Mouse (Mus musculus): ENCODE data around the gene Naa80. TPM values are rescaled to one million over a fixed set of nuclear protein-coding genes. Genes with fewer than 3 reads are reported as not detected.

Gene Naa80
- polyA plus RNA-seq, 1 experiment from 2014 or later = 16.7 TPM

GRCm38 (mm10) chr9:107541474-107542351 is 37.0 kb upstream of the Naa80 start, which contains the start of the genes Cyb561d2 and Nprl2:
TSS of gene Cyb561d2 (minus strand) at chr9:107542193.
TSS of gene Nprl2 (plus strand) at chr9:107542226.
- DNase-seq (ENCODE audit: low spot score) (peak; percentile 96), ATAC-seq (ENCODE audit: insufficient number of reproducible peaks, low FRiP score, low TSS enrichment, low read depth) (peak; percentile 80)
- Histone ChIP-seq H3K9ac (ENCODE audit: low read length) (peak within 1 kb of the TSS; percentile 64), H3K4me3 (ENCODE audit: low read depth, low read length) (peak within 1 kb of the TSS; percentile 53), H3K4me2 (ENCODE audit: low read depth, severe bottlenecking) (peak within 1 kb of the TSS; percentile 94), H3K27ac (replicated peaks; ENCODE audit: low read depth, low read length) (no peak within 1 kb of the TSS), H3K9me3 (ENCODE audit: control insufficient read depth, low read length) (no peaks in the 10 kb centered on the region), H3K36me3 (ENCODE audit: control insufficient read depth, insufficient read depth, low read length) (peaks cover 26% of the 10 kb centered on the region), H3K4me1 (ENCODE audit: control insufficient read depth, insufficient read depth, low read length) (peaks cover 23% of the 10 kb centered on the region), H3K27me3 (ENCODE audit: control insufficient read depth, insufficient read depth, low read length) (no peaks in the 10 kb centered on the region)
- WGBS = under 1% methylated on average over 46 of the region's 46 CpGs

- no peak for ATAC-seq (ENCODE audit: insufficient number of reproducible peaks, low FRiP score, low TSS enrichment, low read depth)
- no peaks in the 10 kb centered on the region for H3K27me3 ChIP-seq (ENCODE audit: control insufficient read depth, insufficient read depth, low read length)
- H3K9me3 ChIP-seq (ENCODE audit: control insufficient read depth, low read length) = no peaks in the 10 kb centered on the region
- peaks cover 26% of the 10 kb centered on the region for H3K36me3 ChIP-seq (ENCODE audit: control insufficient read depth, insufficient read depth, low read length)
- no peak overlapping the region for H3K27ac ChIP-seq (replicated peaks; ENCODE audit: low read depth, low read length)
- peak overlapping the region; percentile 53 for H3K4me3 ChIP-seq (ENCODE audit: low read depth, low read length)
- WGBS = 1% methylated on average over 11 of the region's 11 CpGs
- H3K4me2 ChIP-seq (ENCODE audit: low read depth, severe bottlenecking) = peak overlapping the region; percentile 94
- peak overlapping the region; percentile 64 for H3K9ac ChIP-seq (ENCODE audit: low read length)
- peaks cover 23% of the 10 kb centered on the region for H3K4me1 ChIP-seq (ENCODE audit: control insufficient read depth, insufficient read depth, low read length)
- DNase-seq (ENCODE audit: low spot score) = no peak
Observed at GRCm38 (mm10) chr9:107542352-107542686, 36.4 kb upstream of the Naa80 start.

- DNase-seq (ENCODE audit: low spot score) (no peak), ATAC-seq (ENCODE audit: insufficient number of reproducible peaks, low FRiP score, low TSS enrichment, low read depth) (no peak)
- Histone ChIP-seq H3K9me3 (ENCODE audit: control insufficient read depth, low read length) (no peaks in the 10 kb centered on the region), H3K4me3 (ENCODE audit: low read depth, low read length) (peak overlapping the region; percentile 53), H3K4me1 (ENCODE audit: control insufficient read depth, insufficient read depth, low read length) (peaks cover 26% of the 10 kb centered on the region), H3K36me3 (ENCODE audit: control insufficient read depth, insufficient read depth, low read length) (peaks cover 26% of the 10 kb centered on the region), H3K4me2 (ENCODE audit: low read depth, severe bottlenecking) (peak overlapping the region; percentile 94), H3K27ac (replicated peaks; ENCODE audit: low read depth, low read length) (no peak overlapping the region), H3K27me3 (ENCODE audit: control insufficient read depth, insufficient read depth, low read length) (no peaks in the 10 kb centered on the region), H3K9ac (ENCODE audit: low read length) (no peak overlapping the region)
- WGBS = 45% methylated on average over 8 of the region's 8 CpGs
Observed at GRCm38 (mm10) chr9:107542721-107543120, 36.0 kb upstream of the Naa80 start.

- Histone ChIP-seq H3K27ac (replicated peaks; ENCODE audit: low read depth, low read length) (no peak overlapping the region), H3K4me2 (ENCODE audit: low read depth, severe bottlenecking) (peak overlapping the region; percentile 94; the same call in 1 of the 2 replicates), H3K9me3 (ENCODE audit: control insufficient read depth, low read length) (no peaks in the 10 kb centered on the region), H3K4me3 (ENCODE audit: low read depth, low read length) (no peak overlapping the region), H3K27me3 (ENCODE audit: control insufficient read depth, insufficient read depth, low read length) (no peaks in the 10 kb centered on the region), H3K4me1 (ENCODE audit: control insufficient read depth, insufficient read depth, low read length) (peaks cover 26% of the 10 kb centered on the region), H3K9ac (ENCODE audit: low read length) (no peak overlapping the region), H3K36me3 (ENCODE audit: control insufficient read depth, insufficient read depth, low read length) (peaks cover 21% of the 10 kb centered on the region)
- WGBS = 87% methylated on average over 11 of the region's 11 CpGs
- DNase-seq (ENCODE audit: low spot score) (no peak), ATAC-seq (ENCODE audit: insufficient number of reproducible peaks, low FRiP score, low TSS enrichment, low read depth) (no peak)
Observed at GRCm38 (mm10) chr9:107543299-107543698, 35.4 kb upstream of the Naa80 start.

- H3K27ac ChIP-seq (replicated peaks; ENCODE audit: low read depth, low read length) = no peak overlapping the region
- H3K27me3 ChIP-seq (ENCODE audit: control insufficient read depth, insufficient read depth, low read length) = no peaks in the 10 kb centered on the region
- 95% methylated on average over 17 of the region's 17 CpGs for WGBS
- peaks cover 11% of the 10 kb centered on the region for H3K36me3 ChIP-seq (ENCODE audit: control insufficient read depth, insufficient read depth, low read length)
- no peak for DNase-seq (ENCODE audit: low spot score)
- no peaks in the 10 kb centered on the region for H3K9me3 ChIP-seq (ENCODE audit: control insufficient read depth, low read length)
- ATAC-seq (ENCODE audit: insufficient number of reproducible peaks, low FRiP score, low TSS enrichment, low read depth) = no peak
- no peak overlapping the region for H3K4me2 ChIP-seq (ENCODE audit: low read depth, severe bottlenecking)
- H3K9ac ChIP-seq (ENCODE audit: low read length) = no peak overlapping the region
- no peak overlapping the region for H3K4me3 ChIP-seq (ENCODE audit: low read depth, low read length)
- H3K4me1 ChIP-seq (ENCODE audit: control insufficient read depth, insufficient read depth, low read length) = peaks cover 26% of the 10 kb centered on the region
Observed at GRCm38 (mm10) chr9:107544196-107544700, 34.4 kb upstream of the Naa80 start.

GRCm38 (mm10) chr9:107544729-107545128 is 34.0 kb upstream of the Naa80 start:
- Histone ChIP-seq H3K27me3 (ENCODE audit: control insufficient read depth, insufficient read depth, low read length) (no peaks in the 10 kb centered on the region), H3K4me3 (ENCODE audit: low read depth, low read length) (no peak overlapping the region), H3K4me2 (ENCODE audit: low read depth, severe bottlenecking) (no peak overlapping the region), H3K9me3 (ENCODE audit: control insufficient read depth, low read length) (no peaks in the 10 kb centered on the region), H3K4me1 (ENCODE audit: control insufficient read depth, insufficient read depth, low read length) (peaks cover 26% of the 10 kb centered on the region), H3K9ac (ENCODE audit: low read length) (no peak overlapping the region), H3K36me3 (ENCODE audit: control insufficient read depth, insufficient read depth, low read length) (peaks cover 8% of the 10 kb centered on the region), H3K27ac (replicated peaks; ENCODE audit: low read depth, low read length) (no peak overlapping the region)
- 95% methylated on average over 12 of the region's 12 CpGs for WGBS
- DNase-seq (ENCODE audit: low spot score) (no peak), ATAC-seq (ENCODE audit: insufficient number of reproducible peaks, low FRiP score, low TSS enrichment, low read depth) (no peak)

GRCm38 (mm10) chr9:107545199-107545598 is 33.5 kb upstream of the Naa80 start:
- peaks cover 26% of the 10 kb centered on the region for H3K4me1 ChIP-seq (ENCODE audit: control insufficient read depth, insufficient read depth, low read length)

GRCm38 (mm10) chr9:107545602-107546001 is 33.1 kb upstream of the Naa80 start:
- Histone ChIP-seq H3K27ac (replicated peaks; ENCODE audit: low read depth, low read length) (no peak overlapping the region), H3K4me3 (ENCODE audit: low read depth, low read length) (no peak overlapping the region), H3K4me2 (ENCODE audit: low read depth, severe bottlenecking) (no peak overlapping the region), H3K9ac (ENCODE audit: low read length) (no peak overlapping the region), H3K36me3 (ENCODE audit: control insufficient read depth, insufficient read depth, low read length) (peaks cover 5% of the 10 kb centered on the region; the same call in 1 of the 2 replicates), H3K4me1 (ENCODE audit: control insufficient read depth, insufficient read depth, low read length) (peaks cover 29% of the 10 kb centered on the region), H3K9me3 (ENCODE audit: control insufficient read depth, low read length) (no peaks in the 10 kb centered on the region), H3K27me3 (ENCODE audit: control insufficient read depth, insufficient read depth, low read length) (no peaks in the 10 kb centered on the region)
- DNase-seq (ENCODE audit: low spot score) (peak; percentile 89), ATAC-seq (ENCODE audit: insufficient number of reproducible peaks, low FRiP score, low TSS enrichment, low read depth) (no peak)
- 3% methylated on average over 3 of the region's 3 CpGs for WGBS

More at GRCm38 (mm10) chr9:107545199-107545598, 33.5 kb upstream of the Naa80 start:
- ATAC-seq (ENCODE audit: insufficient number of reproducible peaks, low FRiP score, low TSS enrichment, low read depth) = no peak
- no peak overlapping the region for H3K4me2 ChIP-seq (ENCODE audit: low read depth, severe bottlenecking)
- no peak overlapping the region for H3K4me3 ChIP-seq (ENCODE audit: low read depth, low read length)
- 83% methylated on average over 10 of the region's 10 CpGs for WGBS
- no peak for DNase-seq (ENCODE audit: low spot score)
- no peaks in the 10 kb centered on the region for H3K9me3 ChIP-seq (ENCODE audit: control insufficient read depth, low read length)
- H3K27ac ChIP-seq (replicated peaks; ENCODE audit: low read depth, low read length) = no peak overlapping the region
- H3K36me3 ChIP-seq (ENCODE audit: control insufficient read depth, insufficient read depth, low read length) = peaks cover 5% of the 10 kb centered on the region; the same call in 1 of the 2 replicates
- H3K9ac ChIP-seq (ENCODE audit: low read length) = no peak overlapping the region
- H3K27me3 ChIP-seq (ENCODE audit: control insufficient read depth, insufficient read depth, low read length) = no peaks in the 10 kb centered on the region

Data from limb, embryonic 11.5 days (tissue).